ENCODE assay signal across 23 mouse cellular contexts in the genomic region with DNA sequence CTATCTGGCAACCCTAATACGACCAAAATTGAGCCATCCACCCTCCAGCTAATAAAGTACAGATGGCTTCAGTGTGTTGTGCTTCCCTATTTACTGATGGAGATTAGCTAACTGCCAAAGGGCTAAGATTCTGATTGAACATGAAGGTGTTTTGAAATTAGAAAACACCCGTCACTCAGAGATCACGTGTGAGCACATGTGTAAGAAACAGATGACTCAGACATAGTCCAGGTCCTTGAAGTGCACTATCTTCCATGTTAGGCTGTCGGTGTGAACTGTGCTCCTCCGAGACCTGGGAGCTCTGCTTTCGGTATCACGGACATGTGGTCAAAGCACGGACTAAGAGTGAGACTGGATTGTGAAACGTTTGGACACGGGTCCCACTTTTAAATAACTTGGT. TPM values are rescaled to one million over a fixed set of nuclear protein-coding genes. Genes with fewer than 3 reads are reported as not detected.
DNase-seq lines count a peak whose midpoint lies in the region; ATAC-seq and TF ChIP-seq lines count a peak whose summit lies in the region.
"Had no signal": no experiment of that assay in that cellular context is flagged by ENCODE, and none has a peak within 500 bp of the region (broad histone marks: within the 10 kb centered on the region; RNA-seq: fewer than 3 reads in every experiment).

No protein-coding gene starts in this region.

- 0 out of 2 replicates have a peak, but pooled peaks have one; percentile 39 for ATAC-seq in megakaryocyte, adult 5-6 weeks (ENCODE audit: poor library complexity, severe bottlenecking)
- ATAC-seq: forebrain, embryonic 15.5 days; midbrain, embryonic 16.5 days had no signal

- TF ChIP-seq CTCF in thymus, adult 2 months (IDR thresholded peaks at IDR 0.05; ENCODE audit: borderline replicate concordance, control insufficient read depth, extremely low read depth, insufficient read depth, low read length, poor library complexity): no peak

- no peaks in the 10 kb centered on the region for H3K36me3 ChIP-seq in thymus, adult 2 months (ENCODE audit: control insufficient read depth, insufficient read depth, low read length)
- H3K36me3 ChIP-seq: forebrain, embryonic 15.5 days; kidney, embryonic 15.5 days; limb, embryonic 12.5 days; liver, embryonic 15.5 days; neural tube, embryonic 12.5 days had no signal

- peaks cover 17% of the 10 kb centered on the region for H3K4me1 ChIP-seq in thymus, adult 2 months (replicated peaks; ENCODE audit: control insufficient read depth, insufficient read depth, low read length)
- H3K4me1 ChIP-seq: forebrain, embryonic 15.5 days; limb, embryonic 12.5 days; liver, embryonic 15.5 days; neural tube, embryonic 12.5 days had no signal

- H3K27ac ChIP-seq in thymus, adult 2 months (ENCODE audit: control insufficient read depth, insufficient read depth, low read length): no peak overlapping the region
- H3K27ac ChIP-seq: forebrain, embryonic 15.5 days; hindbrain, embryonic 14.5 days; kidney, embryonic 15.5 days; left cerebral cortex, adult 2 months; limb, embryonic 12.5 days; liver, embryonic 15.5 days; neural tube, embryonic 12.5 days had no signal

- H3K4me3 ChIP-seq in thymus, adult 2 months (ENCODE audit: control insufficient read depth, insufficient read depth, low read length): no peak overlapping the region
- H3K4me3 ChIP-seq: forebrain, embryonic 15.5 days; kidney, embryonic 15.5 days; left cerebral cortex, adult 2 months; limb, embryonic 12.5 days; liver, embryonic 15.5 days; neural tube, embryonic 12.5 days had no signal

- 93% methylated on average over 10 of the region's 10 CpGs for WGBS in thymus, adult 2 months

- no peak for TF ChIP-seq POLR2A in thymus, adult 2 months (IDR thresholded peaks at IDR 0.05; ENCODE audit: control insufficient read depth, extremely low read depth, insufficient read depth, low read length, poor library complexity)

- DNase-seq in heart, adult 11 months: peak; percentile 90
- no peak for DNase-seq in heart, postnatal 4 days
- DNase-seq in layer of hippocampus, adult 9-11 months: peak; percentile 35
- DNase-seq in layer of hippocampus, postnatal 25 days (ENCODE audit: extremely low spot score in 1 of 2, low spot score in 1 of 2): no peak
- DNase-seq in thymus, adult 2 months: no peak
- DNase-seq in natural killer cell, adult 2 months (ENCODE audit: low spot score in 2 of 2): no peak
- DNase-seq: adrenal gland, adult 8-10 months; cerebellum, adult 8-10 months; cerebellum, postnatal 25 days; gastrocnemius, postnatal 36 days; kidney, adult 11 months; kidney, postnatal 36 days; lung, postnatal 14 days had no signal

- no peaks in the 10 kb centered on the region for H3K27me3 ChIP-seq in thymus, adult 2 months (ENCODE audit: control insufficient read depth, insufficient read depth, low read length)
- H3K27me3 ChIP-seq: forebrain, embryonic 15.5 days; kidney, embryonic 15.5 days; limb, embryonic 12.5 days; liver, embryonic 15.5 days; neural tube, embryonic 12.5 days had no signal

RNA-seq across cellular contexts. Expression of a gene that starts 26.0 kb away (rescaled TPM):
- 1 to 10 TPM; 2.3 to 2.6 TPM for total RNA-seq in heart, postnatal 4 days (2021)
- total RNA-seq in layer of hippocampus, postnatal 25 days (2021): under 1 TPM in 1 of 2 experiments, not detected in 1; 0.15 TPM
- total RNA-seq in megakaryocyte, adult 5-6 weeks (2015): not detected in 2 replicates
- total RNA-seq in megakaryocyte, adult 5-6 weeks (2017): not detected in 2 replicates
- polyA plus RNA-seq in thymus, adult 2 months (2012; rRNA removed): 7.3 and 12.5 TPM in 2 replicates
- total RNA-seq: hematopoietic stem cell, adult 5-6 weeks; left cerebral cortex, adult 2 months had no signal

Comparison
In these comparisons a context has a peak if more than half of its experiments do, and no peak if none do; other contexts are left out.
1. DNase-seq: peak in heart, adult 11 months (single experiment) and layer of hippocampus, adult 9-11 months (single experiment); none in heart, postnatal 4 days (single experiment), layer of hippocampus, postnatal 25 days (0 of 2), thymus, adult 2 months (single experiment) and natural killer cell, adult 2 months (0 of 2).